Mouse (Mus musculus) gastrocnemius, adult 18-20 months (tissue): ENCODE measurements at regions not wholly inside any gene's neighbourhood (a gene's known extent, or its start where the extent isn't known, plus 50 kb on each side); places are given as distances from the start of the nearest gene placed in this dataset.
"Not testable (repeated sequence)": the region's sequence is repeated elsewhere in the genome, so short reads cannot be mapped to it uniquely, and the experiment has no call there.

Experiments used
- DNase-seq: peaks from one replicate; pipeline ENCODE4 v3.0.0; 2021; ENCODE audit warnings: low spot score

- DNase-seq: no peak
Measured at GRCm38 (mm10) chr9:91048569-91048968, 313.6 kb upstream of the Zic4 start.

DNA sequence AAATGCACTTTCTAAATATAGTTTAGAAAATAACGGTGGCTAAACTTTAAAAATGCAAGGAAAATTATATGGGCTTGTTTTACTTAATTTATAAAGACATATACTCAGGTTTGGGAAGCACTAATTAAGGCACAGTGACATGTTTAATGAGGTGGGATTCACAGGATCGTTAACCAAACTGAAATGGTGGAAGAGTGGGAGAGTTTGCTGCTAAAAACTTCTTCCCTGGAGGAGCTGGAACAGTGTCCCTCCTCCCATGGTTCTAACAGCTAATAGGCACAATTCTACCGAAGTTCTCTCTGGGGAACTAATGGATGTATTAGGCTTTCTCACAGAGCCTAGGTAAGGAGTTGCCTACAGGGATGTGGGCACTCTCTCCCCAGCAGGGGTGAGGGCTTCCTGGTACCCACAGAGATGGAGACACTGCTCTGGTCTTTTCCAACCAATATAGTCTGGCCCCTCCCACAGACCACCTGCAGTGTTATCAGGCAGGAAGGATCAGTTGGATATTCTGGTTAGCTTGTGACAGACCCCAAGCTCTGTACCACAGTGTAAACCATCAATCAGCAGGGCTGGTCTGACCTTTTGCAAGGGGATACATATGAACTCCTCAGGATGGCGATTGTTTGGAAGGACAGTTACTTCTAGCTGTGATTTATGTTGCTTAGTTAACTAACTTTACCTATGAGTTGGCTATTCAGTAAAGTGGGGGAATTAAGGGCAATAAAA lies 309.0 kb upstream of the Zic4 start:
- no peak for DNase-seq

- no peak for DNase-seq
Measured at GRCm38 (mm10) chr9:91059460-91059859, 302.8 kb upstream of the Zic4 start.

DNA sequence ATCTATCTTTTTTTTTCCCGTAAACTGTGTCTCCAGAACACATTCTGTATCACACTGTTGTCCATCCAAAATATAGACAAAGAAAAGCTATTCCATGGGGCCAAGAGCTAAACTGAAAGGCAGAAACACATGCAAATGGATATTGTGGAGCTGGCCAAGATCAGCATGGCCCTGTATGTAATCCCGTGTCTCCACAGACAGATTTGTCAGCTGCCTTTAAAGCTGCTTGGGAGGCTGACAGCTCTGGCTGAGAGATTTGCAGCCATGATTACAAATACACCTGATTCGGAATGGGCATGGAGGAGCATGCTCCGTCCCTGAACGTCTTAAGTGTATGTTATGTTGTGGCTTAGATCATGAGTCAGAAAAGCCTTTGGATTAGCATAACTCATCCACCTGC lies 292.7 kb upstream of the Zic4 start:
- no peak for DNase-seq

- DNase-seq: no peak
Measured at GRCm38 (mm10) chr9:91073366-91074174, 288.6 kb upstream of the Zic4 start.

DNA sequence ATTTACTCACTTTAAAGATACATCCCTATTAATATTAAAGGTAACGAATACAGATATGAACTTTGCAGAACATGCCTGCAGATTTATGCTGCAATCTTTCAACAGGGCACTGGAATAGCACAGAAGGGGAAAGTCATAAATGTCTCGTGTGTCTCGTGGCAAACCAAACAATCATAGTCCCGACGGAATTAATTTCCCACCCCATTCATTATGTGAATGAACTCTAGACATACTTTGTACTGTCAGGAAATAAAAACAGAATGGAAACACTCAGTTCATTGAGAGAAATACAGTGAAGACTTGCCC lies 288.1 kb upstream of the Zic4 start:
- no peak for DNase-seq

DNA sequence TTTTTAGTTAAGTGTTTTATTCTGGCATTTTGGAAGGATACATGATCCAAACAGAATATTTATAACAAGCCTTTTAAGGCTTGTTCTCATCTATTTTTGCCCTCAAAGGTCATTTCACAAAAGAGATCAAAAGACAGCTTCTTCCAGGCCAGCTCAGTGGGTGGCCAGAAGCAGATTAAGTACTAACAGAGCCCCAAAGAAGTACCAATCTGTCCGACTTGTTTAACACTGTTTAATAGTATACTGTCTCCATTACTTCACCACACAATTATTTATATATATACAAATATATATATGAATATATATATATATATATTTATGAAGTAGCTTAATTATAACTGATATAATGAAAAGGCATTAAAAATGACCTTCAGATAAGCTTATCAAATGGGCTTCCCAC lies 284.7 kb upstream of the Zic4 start:
- no peak for DNase-seq

DNA sequence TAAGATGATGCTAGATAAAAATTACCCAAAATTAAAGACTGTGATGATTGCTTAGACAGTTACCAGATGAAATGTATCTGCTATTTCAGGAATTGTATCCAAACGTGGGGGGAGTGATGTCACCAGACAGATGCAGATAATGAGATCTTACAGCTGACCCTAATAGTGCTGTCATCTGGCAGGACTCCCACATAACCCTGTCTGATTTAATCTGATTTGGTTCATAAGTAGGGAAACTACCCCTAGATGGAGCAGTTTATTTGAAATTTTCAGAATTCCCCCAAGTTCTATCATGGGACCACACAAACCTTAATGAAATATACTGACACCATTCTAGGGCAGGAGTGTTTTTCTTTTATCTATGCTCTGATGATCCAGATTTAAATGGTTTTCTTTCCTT lies 278.4 kb upstream of the Zic4 start:
- DNase-seq: no peak

DNA sequence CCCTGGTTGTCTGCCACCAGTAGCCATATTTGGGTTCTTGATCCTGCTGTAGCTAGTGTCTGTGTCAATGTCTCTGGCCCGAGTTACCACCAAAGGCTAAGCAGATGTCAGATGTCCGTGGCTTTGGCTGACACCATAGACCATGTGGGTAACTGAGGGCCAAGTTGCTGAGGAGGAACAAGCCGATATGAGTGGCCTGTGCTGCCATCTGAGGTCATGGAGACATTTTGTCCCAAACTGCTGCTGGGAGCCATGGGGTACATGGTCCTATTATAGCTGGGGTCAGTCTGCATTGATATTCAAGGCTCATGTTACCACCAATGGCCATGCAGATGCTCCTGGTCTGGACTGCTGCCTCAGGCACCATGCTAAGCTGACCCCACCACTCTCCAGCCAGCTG lies 276.3 kb upstream of the Zic4 start:
- DNase-seq: no peak

GRCm38 (mm10) chr9:91089348-91089747 lies 272.9 kb upstream of the Zic4 start:
- DNase-seq: no peak

GRCm38 (mm10) chr9:91091421-91092050 lies 270.7 kb upstream of the Zic4 start:
- DNase-seq: no peak

GRCm38 (mm10) chr9:91101614-91102407 lies 260.4 kb upstream of the Zic4 start:
- DNase-seq: no peak

- DNase-seq: no peak
Measured at GRCm38 (mm10) chr9:91122441-91123035, 239.7 kb upstream of the Zic4 start.

- DNase-seq: no peak
Measured at GRCm38 (mm10) chr9:91123208-91123607, 239.0 kb upstream of the Zic4 start.

GRCm38 (mm10) chr9:91126630-91127245 lies 235.5 kb upstream of the Zic4 start:
- DNase-seq: no peak

DNA sequence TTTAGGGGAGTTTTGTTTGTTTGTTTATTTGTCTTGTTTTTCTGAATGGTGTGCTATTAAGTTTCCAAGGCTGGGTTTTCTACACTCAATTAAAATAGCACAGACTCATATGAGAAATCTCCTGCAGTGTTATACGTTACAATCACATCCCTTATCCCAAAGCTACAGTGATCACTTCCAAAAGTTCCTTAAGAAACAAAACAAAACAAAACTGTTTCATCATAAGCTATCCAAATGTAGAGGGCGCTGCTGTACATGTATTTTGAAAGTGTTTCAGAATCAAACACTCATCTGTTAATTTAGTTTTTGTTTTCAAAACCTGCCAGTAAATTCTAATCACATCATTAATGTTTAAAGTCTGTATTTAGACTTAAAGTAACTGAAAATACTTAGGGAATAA lies 233.7 kb upstream of the Zic4 start:
- DNase-seq: not testable (repeated sequence)

DNA sequence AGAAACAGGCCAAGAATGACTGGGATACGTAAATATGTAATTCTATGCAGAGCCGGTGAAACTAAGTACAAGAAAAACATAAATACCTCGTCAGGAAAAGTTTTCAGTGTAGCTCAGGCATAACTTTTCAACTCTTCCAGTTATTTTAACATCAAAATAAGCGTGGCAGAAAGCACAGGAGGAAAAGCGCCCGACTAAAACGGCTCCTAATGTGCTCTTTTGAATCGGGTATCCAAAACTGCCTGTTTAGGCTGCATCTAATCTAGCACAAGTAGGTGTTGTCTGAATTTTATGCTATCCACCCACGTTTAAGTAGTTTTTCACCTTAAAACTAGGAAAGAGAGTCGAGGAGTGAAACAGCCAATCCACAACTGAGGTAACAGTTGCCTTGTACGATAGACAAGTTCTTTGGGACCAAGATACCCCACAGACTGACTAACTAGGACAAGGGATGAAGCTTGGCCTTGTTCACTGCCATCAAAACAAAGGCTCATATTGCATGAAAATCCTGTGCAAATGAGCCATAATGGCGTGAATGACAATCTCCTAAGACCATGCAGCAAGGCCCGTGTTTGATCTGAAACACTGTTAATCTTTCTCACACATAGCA lies 232.0 kb upstream of the Zic4 start:
- no peak for DNase-seq

DNA sequence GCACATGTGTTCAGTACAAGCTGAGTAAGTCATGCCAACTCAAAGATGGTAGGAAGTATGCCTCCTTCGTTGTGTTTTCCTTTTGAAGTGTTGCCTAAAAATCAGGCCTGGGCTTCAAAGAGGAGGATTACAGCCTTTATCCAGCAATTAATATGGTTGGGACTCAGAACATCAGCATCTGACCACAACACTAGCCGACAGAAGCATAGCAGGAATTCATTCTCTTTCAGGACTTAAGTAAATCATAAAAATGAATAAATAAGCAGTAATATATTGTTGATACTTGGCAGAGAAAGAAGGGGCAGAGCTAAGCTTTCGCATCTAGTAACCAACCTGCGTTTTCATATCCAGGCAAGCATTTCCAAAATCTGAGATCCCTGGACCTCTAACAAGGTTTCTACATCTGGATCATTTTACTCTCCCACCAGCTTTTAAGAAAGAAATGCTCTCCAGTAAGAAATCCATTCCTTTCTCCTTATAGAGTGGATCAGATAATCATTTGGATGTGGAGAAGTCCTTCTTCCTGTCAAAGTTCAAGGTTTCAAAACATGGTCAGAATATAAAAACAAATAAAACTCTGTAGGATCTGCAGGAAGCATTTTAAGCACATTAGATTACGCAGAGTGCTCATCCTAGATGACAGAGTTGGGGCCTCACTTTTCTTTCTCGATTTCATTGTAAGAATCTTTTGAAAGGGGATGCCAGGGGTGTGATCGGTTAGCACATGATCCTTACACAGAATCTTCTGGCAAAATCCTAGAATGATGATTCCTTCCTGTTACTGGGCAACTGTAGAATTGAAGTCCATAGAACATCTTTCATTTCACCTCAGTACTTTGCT lies 230.6 kb upstream of the Zic4 start:
- DNase-seq: no peak

DNA sequence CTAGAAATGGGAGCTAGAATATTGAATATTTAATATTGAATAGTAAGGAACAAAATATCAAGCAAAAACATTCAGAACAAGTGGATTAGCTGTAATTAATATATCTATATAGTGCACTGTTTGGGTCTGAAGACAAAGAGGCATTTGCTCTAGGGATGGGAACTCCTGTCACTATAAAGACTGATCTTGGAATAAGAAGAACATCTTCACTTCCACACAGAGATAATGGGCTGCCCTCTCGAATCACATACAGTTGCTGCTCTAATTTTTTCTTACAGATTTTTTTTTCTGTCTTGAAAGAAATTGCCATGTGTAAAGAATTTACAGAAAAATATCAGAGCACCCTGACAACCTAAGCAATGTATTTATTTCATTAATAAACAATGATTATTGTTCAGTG lies 229.7 kb upstream of the Zic4 start:
- no peak for DNase-seq
